Mouse (Mus musculus) heart, postnatal 36 days (tissue): ENCODE measurements around the gene Parvg. TPM values are rescaled to one million over a fixed set of nuclear protein-coding genes. Genes with fewer than 3 reads are reported as not detected.
"Not testable (repeated sequence)": the region's sequence is repeated elsewhere in the genome, so short reads cannot be mapped to it uniquely, and the experiment has no call there.

Experiments used
- DNase-seq, 2 experiments: peaks; one replicate each; pipeline ENCODE4 v3.0.0; 2021 to 2022
- intact Hi-C: fragments of 180-260 bp; cut with DNase I; formaldehyde crosslinking; loops from one replicate; pipeline ENCODE4 v1.15.1; 2025
- total RNA-seq, 2 experiments: library from RNA; stranded (reverse); gene quantifications; 2 replicates each; pipeline ENCODE4 v1.2.3; 2021

Parvg gene
- total RNA-seq: 1 to 10 TPM; 1.1 to 2.5 TPM

DNA sequence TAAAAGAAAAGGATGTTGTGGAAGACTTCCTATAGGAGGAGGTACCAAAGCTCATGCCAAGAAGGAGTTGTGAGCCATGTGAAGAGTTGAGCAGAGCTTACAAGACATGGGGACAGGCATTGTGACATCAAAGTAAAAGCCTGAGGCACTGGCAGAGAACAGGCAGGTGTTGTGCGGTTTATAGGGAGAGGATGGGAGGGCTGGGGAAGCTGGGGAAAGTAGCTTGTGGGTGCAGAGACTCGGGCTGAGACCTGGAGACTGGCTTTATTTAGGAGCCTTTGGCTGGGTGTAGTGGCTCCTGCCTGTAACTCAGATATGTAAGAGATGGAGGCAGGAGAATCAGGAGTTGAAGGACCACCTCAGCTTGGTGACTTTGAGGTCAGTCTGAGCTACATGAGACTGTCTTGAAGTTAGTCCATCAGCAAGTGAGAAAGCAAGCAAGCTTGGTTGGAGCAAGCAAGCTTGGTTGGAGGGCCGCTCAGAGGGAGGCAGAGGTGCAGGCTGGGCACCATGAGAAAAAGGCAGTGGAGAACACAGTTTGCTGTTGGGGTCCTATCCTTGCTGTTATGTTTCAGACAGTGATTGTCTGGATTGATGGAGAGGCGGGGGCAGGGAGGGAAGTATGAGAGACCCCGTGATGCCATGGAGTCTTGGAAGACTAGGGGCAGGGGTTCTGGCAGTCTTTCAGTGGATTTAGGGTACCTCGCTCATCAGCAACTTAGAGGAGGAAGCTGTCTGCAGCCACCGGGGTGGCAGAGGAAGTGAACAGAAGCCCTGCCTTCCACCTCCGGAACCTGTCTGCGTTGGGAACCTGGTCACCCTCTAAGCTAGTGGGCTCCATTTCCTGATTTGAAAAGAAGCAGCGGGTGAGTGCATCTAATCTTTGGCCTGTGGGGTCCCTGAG lies at the start of gene Parvg:
Parvg (plus strand) TSS at position 61 of the 904 bp plus-strand sequence.
- intact Hi-C loops: no loop called here
- DNase-seq: no peak

DNA sequence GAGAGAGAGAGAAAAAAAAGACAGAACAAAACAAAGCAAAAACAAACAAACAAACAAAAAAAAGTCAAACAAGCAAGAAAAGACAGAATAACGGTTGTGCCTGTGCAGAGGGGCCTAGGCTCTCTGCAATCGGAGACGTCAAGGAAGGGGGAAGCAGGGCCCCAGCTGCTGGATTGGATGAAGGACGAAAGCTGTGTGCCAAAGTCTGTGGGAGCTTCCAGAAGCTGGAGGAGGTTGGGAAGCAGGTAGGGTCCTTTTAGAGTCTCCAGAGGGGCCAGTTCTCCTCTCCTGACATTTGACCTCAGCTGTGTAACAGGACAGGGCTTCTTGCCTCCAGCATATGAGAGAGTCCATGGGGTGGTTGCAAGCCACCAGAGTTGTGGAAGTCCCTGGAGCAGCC lies 47.8 kb upstream of the Parvg start:
- DNase-seq: no peak
- intact Hi-C loops: no loop called here

DNA sequence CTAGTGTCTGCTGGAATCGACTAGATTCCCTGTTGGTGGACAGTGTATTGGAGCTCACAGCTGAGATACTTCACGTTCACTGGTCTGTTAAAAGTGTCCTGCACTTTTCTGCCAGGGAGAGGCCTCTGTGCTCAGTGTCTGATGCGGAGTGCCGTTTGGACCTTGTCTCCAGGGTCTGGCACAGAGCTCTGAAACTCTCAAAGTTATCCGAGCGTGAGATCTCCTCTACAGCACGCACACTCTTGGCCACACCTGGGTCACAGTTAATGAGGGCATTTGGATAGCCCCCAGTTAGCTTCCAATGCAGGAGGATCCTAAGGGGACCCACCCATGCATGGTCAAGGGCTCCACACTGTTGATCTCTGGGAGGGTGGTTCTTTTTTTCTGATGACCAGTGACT lies 45.7 kb upstream of the Parvg start:
- intact Hi-C loops: no loop called here
- no peak for DNase-seq

DNA sequence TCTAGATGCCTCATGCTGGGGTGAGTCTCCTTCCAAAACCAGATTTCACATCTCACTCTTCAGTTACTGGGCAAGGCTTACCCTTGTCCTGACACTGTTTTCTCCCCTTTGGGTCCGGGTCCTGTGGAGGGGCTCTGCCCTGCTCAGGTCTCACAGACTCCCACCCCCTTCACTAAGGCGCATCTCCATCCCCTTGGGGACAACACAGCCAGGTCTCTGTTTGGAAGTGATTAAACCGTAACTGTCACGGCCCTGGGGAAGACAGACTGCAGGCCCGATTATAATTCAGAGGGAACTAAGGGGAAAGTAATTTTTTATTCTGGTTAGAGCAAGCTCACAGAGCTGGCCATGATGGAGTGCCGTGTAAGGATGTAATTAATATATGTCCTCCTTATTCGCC lies 45.2 kb upstream of the Parvg start:
- intact Hi-C loops: no loop called here
- no peak for DNase-seq

DNA sequence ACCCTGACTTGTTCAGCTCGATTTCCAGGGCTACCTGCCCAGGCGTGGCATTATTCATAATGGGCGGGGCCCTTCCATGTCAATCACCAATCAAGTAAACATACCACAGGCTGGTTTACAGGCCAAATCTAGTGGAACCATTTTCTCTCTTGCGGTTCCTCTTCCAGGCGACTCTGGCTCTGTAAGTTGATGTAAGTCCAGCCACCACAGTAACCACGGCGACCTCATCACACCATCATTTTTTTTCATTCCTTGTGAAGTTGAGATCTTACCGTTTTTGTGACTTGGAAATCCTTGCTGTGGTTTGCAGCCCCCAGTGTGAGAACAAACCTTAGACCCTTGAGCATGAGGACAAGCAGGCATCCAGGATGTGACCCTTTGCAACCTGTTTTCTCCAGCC lies 43.5 kb upstream of the Parvg start:
- intact Hi-C loops: no loop called here
- no peak for DNase-seq

DNA sequence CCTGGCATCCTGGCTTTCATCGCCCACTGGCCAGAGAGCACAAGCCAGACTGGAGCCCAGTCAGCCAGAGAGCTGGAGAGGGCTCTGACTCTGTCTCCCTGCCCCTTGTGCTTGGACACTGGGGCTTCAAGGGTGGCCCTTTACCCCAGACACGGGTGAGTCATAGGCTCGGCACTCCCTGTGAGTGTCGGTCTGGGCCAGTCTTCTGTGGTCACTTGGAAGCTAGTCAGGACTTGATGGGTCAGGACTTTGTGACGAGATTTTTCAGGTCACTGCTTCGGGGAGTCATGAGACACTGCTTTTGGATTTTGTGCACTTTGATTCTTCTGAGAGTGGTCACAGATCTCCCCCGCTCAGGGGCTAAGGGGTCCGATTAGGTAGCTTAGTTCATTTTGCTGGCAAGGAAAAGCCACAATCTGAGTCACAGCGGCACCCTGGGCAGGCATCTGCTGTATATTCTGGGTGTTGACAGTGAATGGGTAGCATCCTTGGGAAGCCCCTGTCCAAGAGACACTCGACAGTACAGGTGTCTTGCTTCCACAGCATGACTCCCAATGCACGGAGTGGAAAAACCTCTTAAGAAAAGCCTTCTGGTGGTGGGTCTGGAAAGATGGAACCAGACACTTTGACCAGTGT lies 43.0 kb upstream of the Parvg start:
- intact Hi-C loops: no loop called here
- no peak for DNase-seq

DNA sequence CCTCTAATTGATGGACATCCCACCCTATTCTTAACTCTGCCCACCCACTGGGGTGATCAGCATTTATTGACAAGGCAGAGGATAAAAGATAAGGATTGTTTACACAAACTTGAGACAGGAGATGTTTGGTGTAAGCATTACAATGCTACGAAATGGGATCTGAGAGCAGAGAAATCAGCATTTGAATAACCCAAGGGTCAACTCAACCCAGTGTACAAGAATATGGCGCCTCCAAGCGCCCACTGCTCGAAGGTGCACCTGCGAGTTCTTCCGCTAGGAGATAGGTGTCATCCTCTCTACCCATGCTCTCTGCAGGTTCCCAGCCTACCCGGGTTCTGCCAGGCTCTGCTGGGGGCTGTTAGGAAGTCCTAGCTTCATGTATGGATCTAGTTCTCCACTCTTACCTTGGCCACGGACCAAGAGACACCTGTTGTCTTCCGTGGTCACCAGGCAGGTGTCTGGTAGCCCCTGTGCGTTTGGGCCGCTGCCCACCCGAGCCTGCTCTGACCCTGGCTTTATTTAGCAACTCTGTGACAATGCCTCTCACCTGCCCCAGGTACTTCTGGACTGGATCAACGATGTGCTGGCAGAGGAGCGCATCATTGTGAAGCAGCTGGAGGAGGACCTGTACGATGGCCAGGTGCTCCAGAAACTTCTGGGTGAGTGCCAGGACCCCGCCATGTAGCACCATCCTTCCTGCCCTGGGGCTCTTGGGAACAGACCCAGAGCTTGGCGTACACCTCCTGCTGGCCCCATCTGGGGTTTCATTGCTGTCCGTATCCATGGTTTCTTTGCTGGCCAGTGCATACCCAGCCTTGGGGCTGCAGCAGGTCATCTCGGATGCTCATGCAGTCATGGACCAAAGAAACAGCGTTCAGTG lies 41.4 kb upstream of the Parvg start:
- DNase-seq: no peak
- intact Hi-C loops: no loop called here

DNA sequence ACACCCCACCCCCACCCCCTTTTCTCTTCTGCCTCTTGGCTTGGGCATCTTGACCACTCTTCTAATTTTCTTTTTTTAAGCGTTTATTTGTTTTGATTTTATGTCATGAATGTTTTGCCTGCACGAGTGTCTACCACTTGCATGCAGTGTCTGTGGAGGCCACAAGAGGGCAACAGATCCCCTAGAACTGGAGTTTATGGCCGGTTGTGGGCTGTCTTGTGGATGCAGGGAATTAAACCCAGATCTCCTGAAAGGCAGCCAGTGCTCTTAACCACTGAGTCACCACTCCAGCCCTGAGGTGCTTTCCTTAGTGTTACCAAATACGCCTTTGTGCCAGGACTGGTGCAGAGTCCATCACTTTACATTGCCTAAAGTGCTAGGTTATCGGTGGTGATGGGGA lies 39.8 kb upstream of the Parvg start:
- intact Hi-C loops: loop anchor here (1.0 to 2.0 kb wide), 2 partner anchors 72 to 331 kb away; no protein-coding TSS in a partner anchor
- peak; percentile 43 to 64 for DNase-seq

DNA sequence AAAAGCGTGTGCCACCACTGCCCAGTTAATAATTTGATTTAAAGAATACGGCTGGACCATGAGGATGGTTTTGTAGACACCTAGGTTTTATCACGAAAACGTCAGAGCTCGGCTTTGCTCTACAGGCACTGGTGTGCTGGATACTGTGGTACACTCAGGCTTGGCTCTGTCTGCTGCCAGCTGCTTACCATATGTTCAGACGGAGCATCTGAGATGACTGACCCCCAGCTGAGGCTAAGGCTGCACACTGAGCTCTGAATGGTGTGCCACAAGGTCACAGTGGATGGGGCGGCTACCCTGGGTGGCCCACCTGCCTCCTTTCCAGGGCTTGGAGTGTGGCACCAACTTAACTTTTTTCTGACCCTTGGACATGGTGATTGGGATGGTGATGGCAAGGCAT lies 38.4 kb upstream of the Parvg start:
- no peak for DNase-seq
- intact Hi-C loops: loop anchor here (2.0 kb wide), 1 partner anchor 329 kb away; no protein-coding TSS in a partner anchor

DNA sequence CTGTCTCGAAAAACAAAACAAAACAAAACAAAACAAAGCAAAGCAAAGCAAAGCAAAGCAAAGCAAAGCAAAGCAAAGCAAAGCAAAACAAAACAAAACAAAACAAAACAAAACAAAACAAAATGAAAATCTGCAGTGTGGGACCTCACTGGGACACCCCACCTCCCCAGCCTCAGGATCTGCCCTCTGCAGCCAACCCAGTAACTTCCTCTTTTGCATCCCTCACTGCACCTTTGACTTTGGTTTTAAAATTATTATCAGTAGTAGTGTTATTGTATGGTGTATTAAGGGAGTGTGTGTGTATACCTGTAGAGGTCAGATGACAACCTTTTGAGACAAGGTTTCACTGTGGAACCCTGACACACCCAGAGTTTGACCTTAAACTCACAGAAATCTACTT lies 34.9 kb upstream of the Parvg start:
- intact Hi-C loops, DNase-seq: not testable (repeated sequence)

DNA sequence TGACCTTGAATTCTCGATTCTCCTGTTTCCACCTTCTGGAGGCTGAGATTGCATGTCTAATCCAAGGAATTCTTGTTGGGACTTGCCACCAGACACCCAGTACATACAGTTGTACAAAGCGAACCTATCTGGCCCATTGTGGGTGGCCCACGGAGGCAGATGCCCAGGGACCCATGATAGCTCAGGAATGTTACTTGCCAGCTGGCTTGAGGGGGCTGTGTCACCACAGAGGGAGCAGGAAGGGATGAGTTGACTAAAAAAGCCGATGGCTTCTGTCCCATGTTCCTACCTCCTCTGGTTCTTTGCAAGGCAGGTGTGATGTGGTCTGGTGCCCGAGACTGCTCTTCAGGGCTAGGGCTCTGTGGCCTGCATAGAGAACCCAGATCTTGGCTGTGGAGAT lies 32.7 kb upstream of the Parvg start:
- intact Hi-C loops: no loop called here

DNA sequence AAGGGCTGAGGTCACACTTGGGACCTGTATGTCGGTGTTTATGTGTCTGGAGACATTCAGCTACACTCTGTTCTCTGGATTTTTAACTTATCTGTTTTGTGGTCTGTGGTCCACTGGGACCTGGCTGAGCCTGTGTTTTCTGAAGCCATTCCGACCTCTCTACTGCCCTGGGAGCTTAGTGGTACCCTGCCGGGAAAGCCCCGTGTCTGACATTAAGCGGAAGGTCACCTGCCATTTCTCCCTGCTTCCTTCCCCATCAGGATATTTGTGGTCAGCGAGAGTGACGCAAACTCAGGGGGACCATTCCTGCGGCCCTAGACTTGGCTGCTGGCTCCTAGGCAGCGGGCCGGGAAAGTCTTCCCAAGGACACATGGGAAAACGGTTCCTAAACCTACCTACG lies 30.2 kb upstream of the Parvg start:
- intact Hi-C loops: no loop called here
- no peak for DNase-seq

More for the DNA sequence above, 32.7 kb upstream of the Parvg start:
- DNase-seq: no peak

DNA sequence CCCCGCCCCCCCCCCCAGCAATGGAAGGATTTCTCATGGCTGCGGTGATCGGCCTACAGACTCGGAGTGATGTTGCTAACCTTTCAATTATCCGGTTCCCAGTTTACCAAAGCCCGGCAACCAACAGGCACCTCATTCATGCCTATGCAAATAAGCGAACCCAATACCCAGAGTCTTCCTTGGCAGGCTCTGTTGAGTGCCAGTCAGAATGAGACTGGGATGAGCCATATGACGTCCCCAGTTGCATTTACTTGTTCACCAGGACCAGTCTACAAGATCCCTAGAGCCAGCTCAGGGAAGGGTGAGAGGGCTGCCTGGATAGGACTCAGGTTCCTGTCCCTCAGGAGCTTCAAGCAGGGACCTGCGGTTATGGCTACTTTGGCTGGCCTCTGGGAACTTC lies 29.4 kb upstream of the Parvg start:
- DNase-seq: no peak
- intact Hi-C loops: no loop called here

DNA sequence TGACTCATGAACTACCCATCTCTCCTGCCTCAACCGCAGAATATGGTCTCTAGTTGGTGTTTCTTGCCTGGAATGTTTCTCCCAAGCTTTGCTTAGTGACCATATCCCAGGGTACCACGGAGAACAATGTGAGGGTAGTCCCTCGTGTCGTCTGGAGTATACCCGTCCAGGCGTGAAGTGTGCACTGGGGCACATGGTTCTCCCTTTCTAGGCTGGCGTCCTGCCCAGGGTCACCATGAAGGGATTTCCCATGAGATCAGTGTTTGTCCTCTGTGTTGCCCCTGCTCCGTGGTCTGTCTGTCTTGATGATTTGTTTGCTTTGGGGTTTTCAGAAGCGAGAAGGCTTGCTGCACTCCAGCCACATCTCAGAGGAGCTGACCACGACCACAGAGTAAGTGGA lies 28.6 kb upstream of the Parvg start:
- no peak for DNase-seq
- intact Hi-C loops: loop anchor here (5.0 kb wide), 1 partner anchor 122 kb away; no protein-coding TSS in a partner anchor

DNA sequence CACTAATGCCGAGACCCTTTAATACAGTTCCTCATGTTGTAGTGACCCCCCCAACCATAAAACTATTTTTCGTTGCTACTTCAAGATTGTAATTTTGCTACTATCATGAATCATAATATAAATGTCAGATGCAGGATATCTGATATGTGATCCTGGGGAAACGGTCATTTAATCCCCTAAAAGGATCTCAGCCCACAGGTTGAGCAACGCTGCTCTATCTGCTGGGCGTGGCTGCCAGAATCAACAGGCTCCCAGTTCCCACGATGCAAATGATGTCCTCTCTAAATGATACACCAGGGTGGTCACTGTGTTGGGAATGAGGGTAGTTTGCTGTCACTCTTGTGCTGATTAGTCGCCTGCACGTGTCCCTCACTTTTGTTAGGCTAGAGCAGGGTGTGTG lies 26.4 kb upstream of the Parvg start:
- DNase-seq: no peak
- intact Hi-C loops: loop anchor here (5.0 kb wide), 1 partner anchor 120 kb away; no protein-coding TSS in a partner anchor

DNA sequence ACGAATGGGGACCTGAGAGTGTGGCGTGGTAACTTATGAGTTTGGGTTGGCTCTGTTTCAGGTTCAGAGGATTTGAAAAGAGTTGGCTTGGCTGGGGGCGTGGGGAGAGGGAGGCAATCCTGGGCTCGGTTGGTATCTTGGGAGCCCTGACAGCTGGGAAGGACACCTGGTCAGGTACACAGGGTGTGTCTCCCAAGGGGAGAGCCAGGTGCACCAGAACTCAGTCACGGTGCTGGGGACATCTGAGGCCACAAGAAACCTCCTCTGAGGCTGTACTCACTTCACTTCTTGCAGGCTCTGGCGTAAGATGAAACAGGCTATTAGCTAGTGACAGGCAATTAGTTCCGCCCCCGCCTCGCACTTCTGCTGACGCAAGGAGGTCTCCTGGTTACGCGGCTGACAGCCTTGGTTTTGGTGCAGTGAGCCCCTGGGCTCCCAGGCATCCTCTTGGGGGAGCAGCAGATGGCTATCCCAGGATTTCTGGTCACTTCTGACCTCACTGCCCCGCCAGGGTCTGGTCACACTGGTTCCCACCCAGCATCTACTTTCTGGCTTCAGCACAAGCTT lies 24.9 kb upstream of the Parvg start:
- DNase-seq: no peak
- intact Hi-C loops: loop anchor here (5.0 kb wide), 1 partner anchor 118 kb away; no protein-coding TSS in a partner anchor

DNA sequence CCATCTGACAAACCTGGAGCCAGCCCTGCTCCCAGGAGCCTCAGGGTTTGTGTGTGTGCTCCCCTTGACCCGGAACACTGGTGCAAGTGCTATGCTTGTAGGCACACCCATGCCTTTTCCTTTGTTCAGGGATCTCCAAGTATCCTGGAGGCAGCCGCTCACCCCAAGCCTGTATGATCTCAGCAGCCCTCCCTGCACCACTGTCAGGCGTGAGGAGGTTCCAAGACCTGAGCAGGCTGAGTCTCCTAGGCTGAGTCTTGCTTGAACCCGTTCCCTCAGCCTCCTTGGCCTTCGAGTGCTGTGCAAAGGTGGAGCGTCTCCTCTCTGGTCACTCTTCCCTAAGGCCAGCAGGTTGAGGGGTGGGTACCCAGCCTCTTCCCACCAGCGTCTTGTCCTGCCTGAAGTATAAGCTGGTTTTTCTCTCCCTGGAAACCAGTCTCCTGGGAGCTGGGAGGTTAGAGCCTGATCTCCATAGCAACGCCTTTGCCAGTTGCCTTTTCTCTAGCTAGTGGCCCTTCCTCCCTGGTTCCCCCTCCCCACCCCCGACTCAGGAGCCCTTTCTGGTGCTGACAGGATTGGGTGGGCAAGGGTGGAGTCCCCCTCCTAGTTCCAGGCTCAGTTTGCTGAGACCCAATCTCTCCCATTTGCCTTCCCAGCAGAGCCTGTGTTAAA lies 24.0 kb upstream of the Parvg start:
- DNase-seq: no peak
- intact Hi-C loops: loop anchor here (5.0 kb wide), 1 partner anchor 118 kb away; no protein-coding TSS in a partner anchor

DNA sequence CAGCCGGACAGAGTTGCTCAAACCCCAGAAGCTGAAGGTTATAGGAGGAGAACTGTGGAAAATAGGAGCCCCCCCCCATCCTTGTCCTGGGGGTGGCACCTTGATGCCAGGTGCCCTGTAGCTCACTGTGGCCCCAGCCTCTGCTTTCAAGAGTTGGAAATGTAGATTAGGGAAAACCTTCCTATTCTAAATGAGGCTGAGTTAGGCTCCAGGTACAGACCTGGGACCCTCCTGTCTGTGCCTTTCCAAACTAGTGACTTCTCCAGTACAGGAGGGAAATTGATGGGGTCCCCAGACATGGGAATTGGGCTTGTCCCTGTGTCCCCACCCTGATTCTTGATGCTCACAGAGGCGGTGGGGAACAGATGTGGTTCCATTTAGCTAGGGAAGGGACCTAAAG lies 23.2 kb upstream of the Parvg start:
- intact Hi-C loops: no loop called here
- no peak for DNase-seq

DNA sequence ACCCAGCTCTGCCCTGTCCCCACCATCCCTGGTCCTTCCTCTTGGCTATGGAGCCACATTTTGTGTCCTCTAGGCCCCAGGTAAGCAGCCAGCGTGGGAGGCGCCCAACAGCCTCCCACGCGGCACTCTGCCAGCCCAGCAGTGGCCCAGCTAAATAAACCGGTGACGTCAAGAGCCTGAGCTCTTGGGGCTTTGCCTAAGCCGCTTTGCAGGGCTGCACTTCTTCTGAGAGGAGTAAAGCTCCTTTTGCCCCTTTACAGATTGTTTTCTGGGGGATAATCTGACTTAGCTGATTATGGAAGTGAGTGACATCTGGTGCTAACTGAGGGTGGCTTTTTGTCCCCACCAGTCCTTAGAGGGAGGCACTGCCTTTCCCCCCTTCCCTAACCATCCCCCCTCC lies 22.8 kb upstream of the Parvg start:
- peak in 1 of 2 experiments; percentile 65 for DNase-seq
- intact Hi-C loops: no loop called here
